Mouse (Mus musculus): ENCODE measurements around the gene Mrpl53.
A peak's percentile ranks its signal among the peaks of the same experiment; 100 is the strongest.

Gene Mrpl53

GRCm38 (mm10) chr6:83095968-83096367, 12.9 kb upstream of the Mrpl53 start:
- peak; percentile 59 for DNase-seq

GRCm38 (mm10) chr6:83098411-83098810, 10.4 kb upstream of the Mrpl53 start:
- no peak for DNase-seq

GRCm38 (mm10) chr6:83101316-83101687, 7.5 kb upstream of the Mrpl53 start, which contains the start of the genes Ccdc142 and Gm42688:
Gene Ccdc142 (plus strand): TSS chr6:83101601.
Gene Gm42688 (plus strand): TSS chr6:83101617.
- peak; percentile 94 for DNase-seq

- DNase-seq: peak; percentile 88
Measured at GRCm38 (mm10) chr6:83101688-83102556, 6.9 kb upstream of the Mrpl53 start.

GRCm38 (mm10) chr6:83103130-83103650, 5.7 kb upstream of the Mrpl53 start:
- DNase-seq: no peak

- no peak for DNase-seq
Measured at GRCm38 (mm10) chr6:83104158-83104557, 4.7 kb upstream of the Mrpl53 start.

- DNase-seq: peak; percentile 94
Measured at GRCm38 (mm10) chr6:83107566-83108400, 1.1 kb upstream of the Mrpl53 start.

GRCm38 (mm10) chr6:83111510-83112136, 2.8 kb downstream of the Mrpl53 start:
- DNase-seq: no peak

GRCm38 (mm10) chr6:83115011-83115671, 6.3 kb downstream of the Mrpl53 start, which contains the start of gene Mogs:
Gene Mogs (plus strand): TSS chr6:83115496.
- peak; percentile 94 for DNase-seq

- peak; percentile 59 for DNase-seq
Measured at GRCm38 (mm10) chr6:83115682-83116372, 7.0 kb downstream of the Mrpl53 start.

GRCm38 (mm10) chr6:83116373-83117164, 7.7 kb downstream of the Mrpl53 start:
- DNase-seq: no peak

- no peak for DNase-seq
Measured at GRCm38 (mm10) chr6:83117165-83117438, 8.3 kb downstream of the Mrpl53 start.

GRCm38 (mm10) chr6:83117616-83118015, 8.8 kb downstream of the Mrpl53 start:
- no peak for DNase-seq

- no peak for DNase-seq
Measured at GRCm38 (mm10) chr6:83118369-83118768, 9.5 kb downstream of the Mrpl53 start.

- DNase-seq: no peak
Measured at GRCm38 (mm10) chr6:83118825-83119733, 10.2 kb downstream of the Mrpl53 start.

GRCm38 (mm10) chr6:83119734-83120051, 10.9 kb downstream of the Mrpl53 start:
- no peak for DNase-seq

GRCm38 (mm10) chr6:83120930-83121862, 12.4 kb downstream of the Mrpl53 start, which contains the start of gene Wbp1:
Gene Wbp1 (minus strand): TSS chr6:83121559.
- DNase-seq: peak; percentile 86

GRCm38 (mm10) chr6:83121863-83122710, 13.2 kb downstream of the Mrpl53 start:
- DNase-seq: peak; percentile 73

Data from thymus, postnatal 4 days (tissue).